Mouse (Mus musculus) layer of hippocampus, adult 2 months (tissue): ENCODE results near the gene Stard7. TPM values are rescaled to one million over a fixed set of nuclear protein-coding genes. Genes with fewer than 3 reads are reported as not detected.

Source experiments
- DNase-seq, 2 experiments: peaks; one replicate each; pipeline ENCODE4 v3.0.0; 2022; ENCODE audit warnings: low spot score in 2 of 2
- H3K27ac ChIP-seq: fragments of 200-600 bp; 2 replicates; pipeline ENCODE4 v1.8.1; 2022
- H3K4me3 ChIP-seq: fragments of 200-600 bp; 2 replicates; pipeline ENCODE4 v1.8.1; 2022; ENCODE audit warnings: mild to moderate bottlenecking
- CTCF ChIP-seq: fragments of 200-600 bp; conservative IDR thresholded peaks from 2 replicates; pipeline ENCODE4 v1.8.1; 2022; ENCODE audit warnings: antibody characterized with exemption, mild to moderate bottlenecking, moderate library complexity
- total RNA-seq, 2 experiments: library from RNA; stranded (reverse); gene quantifications; 2 replicates each; pipeline ENCODE4 v1.2.3; 2021

The Stard7 gene
- total RNA-seq, 2 experiments from 2014 or later = 112 to 117 TPM

- Histone ChIP-seq H3K27ac (peak overlapping the region; percentile 75; the same call in 1 of the 2 replicates), H3K4me3 (peak overlapping the region; percentile 56)
- DNase-seq = no peak
- no peak for TF ChIP-seq CTCF
Measured at GRCm38 (mm10) chr2:127336497-127336832, 66.4 kb downstream of the Stard7 start.

DNA sequence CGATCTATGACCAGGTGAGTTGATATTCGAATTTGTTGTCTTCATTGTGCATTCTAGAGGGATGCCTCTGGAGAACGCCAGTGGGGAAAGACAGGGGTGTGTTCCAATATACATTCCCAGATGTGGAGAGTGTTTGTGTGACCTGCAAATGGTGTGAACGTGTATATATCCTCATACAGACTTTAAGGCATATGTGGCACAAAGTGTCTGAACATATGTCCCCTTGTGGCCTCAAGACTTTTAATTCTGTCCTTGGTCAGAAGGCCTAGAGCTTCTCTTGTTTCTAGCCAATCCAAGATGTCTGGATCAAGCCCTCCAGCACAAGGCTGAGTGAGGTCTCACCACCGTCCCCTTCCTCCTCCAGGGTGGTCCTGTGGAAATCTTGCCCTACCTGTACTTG is 66.9 kb downstream of the Stard7 start:
- no peak for DNase-seq
- TF ChIP-seq CTCF = no peak
- Histone ChIP-seq H3K27ac (0 out of 2 replicates have a peak overlapping the region, but pooled peaks have one; percentile 75), H3K4me3 (peak overlapping the region; percentile 56)

DNA sequence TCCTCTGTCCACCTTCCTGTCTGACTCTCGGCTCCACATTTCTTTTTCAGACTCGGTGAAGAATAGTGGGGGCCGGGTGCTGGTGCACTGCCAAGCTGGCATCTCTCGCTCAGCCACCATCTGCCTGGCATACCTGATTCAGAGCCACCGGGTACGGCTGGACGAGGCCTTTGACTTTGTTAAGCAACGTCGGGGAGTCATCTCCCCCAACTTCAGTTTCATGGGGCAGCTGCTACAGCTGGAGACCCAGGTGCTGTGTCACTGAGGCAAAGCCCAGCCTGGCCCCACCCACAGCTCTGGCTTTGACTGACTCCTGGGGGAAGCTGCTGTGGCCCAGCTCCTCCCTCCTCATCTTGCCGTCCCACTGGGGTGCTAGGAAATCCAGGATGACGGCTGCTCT is 67.5 kb downstream of the Stard7 start:
- no peak overlapping the region for H3K27ac ChIP-seq
- no peak for TF ChIP-seq CTCF
- no peak for DNase-seq
- no peak overlapping the region for H3K4me3 ChIP-seq

GRCm38 (mm10) chr2:127338012-127338411 is 68.0 kb downstream of the Stard7 start:
- no peak for TF ChIP-seq CTCF
- Histone ChIP-seq H3K27ac (no peak overlapping the region), H3K4me3 (no peak overlapping the region)
- DNase-seq = no peak

- no peak for DNase-seq
- Histone ChIP-seq H3K4me3 (no peak within 1 kb of the TSS), H3K27ac (no peak within 1 kb of the TSS)
- TF ChIP-seq CTCF = no peak
Measured at GRCm38 (mm10) chr2:127338416-127338815, 68.4 kb downstream of the Stard7 start, which contains the start of gene Astl. Gene Astl (plus strand): TSS chr2:127338639.

DNA sequence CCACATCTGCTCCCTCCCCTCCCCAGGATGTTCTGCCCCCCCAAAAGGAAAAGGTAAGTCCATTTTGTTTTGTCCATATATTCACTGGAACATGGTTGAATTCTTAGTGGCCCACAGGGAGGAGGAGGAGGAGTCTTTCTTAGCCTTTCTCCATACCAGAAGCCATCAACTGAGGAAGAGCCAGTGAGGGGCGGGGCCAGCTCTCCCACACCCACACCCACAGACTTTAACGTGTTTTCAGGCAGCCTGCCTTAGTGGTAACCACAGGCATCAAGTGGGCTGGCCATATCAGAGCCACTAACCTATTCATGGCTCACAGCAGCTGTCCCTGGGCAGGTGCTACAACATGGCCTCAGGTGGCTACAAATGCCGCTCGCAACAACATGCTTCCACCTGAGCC is 68.8 kb downstream of the Stard7 start:
- no peak for DNase-seq
- TF ChIP-seq CTCF = no peak
- Histone ChIP-seq H3K27ac (no peak overlapping the region), H3K4me3 (no peak overlapping the region)

DNA sequence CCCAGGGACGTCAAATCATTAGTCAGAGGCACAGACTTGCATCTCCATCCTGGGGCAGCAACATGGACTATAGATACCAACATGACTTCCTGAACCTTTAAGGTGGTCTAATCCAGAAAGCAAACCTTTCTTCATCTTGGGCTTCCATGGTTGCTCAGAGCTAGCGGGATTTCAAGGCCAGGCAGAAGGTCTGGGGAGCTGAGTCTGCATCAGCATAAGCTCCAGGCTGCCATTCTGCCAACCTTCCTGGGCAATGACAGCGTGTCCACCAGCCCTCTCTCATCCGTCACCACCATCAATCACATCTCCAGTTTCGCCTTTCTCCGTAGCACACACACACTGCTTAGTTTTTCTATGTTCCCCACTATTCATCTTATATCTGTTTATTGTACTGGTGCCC is 69.2 kb downstream of the Stard7 start:
- no peak for TF ChIP-seq CTCF
- no peak for DNase-seq
- no peak overlapping the region for H3K4me3 ChIP-seq
- H3K27ac ChIP-seq = no peak overlapping the region

DNA sequence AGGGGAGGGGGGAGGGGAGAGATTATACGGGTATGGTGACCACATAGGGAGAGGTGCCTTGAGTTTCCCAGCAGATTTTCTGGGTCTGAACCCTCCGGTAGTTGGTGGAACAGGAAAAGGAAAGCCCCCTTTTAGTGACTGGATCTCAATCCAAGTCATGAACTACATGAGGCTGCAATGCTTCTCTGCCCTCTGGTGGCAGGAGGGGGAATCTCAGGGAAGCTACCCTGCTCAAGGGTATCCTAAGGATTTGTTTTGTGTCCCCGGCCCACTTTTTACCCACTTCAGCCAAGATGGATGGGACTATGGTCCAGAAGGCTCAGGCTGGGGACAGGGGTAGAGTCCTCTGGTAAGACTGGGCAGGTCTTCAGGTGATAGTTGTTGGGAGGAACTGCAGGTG is 71.1 kb downstream of the Stard7 start:
- DNase-seq = peak; percentile 11 to 66
- TF ChIP-seq CTCF = peak; percentile 96
- H3K27ac ChIP-seq = no peak overlapping the region
- H3K4me3 ChIP-seq = no peak overlapping the region

DNA sequence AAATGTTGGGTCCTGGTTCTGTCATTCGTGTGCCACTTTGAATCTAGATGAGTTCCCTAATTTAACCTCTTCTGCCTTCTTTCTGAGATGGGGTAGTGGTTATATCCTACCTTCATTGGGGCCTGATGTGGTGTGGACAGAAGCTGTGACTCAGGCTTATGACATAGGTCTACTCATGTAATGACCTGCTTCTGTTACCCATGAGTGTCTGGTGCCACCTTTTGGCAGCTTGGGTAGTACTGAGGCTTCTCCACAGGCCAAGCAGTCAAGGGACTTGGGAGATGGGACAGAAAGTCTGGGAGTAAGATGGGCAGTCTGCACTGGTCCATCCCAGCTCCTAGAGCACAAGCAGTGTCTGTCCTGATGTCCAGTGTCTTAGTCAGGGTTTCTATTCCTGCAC is 76.3 kb downstream of the Stard7 start:
- no peak overlapping the region for H3K27ac ChIP-seq
- no peak overlapping the region for H3K4me3 ChIP-seq
- DNase-seq = no peak
- TF ChIP-seq CTCF = peak; percentile 36

- TF ChIP-seq CTCF = no peak
- no peak overlapping the region for H3K4me3 ChIP-seq
- no peak for DNase-seq
- H3K27ac ChIP-seq = no peak overlapping the region
Measured at GRCm38 (mm10) chr2:127347147-127347985, 77.3 kb downstream of the Stard7 start.

Other genes starting within 250 kb of the Stard7 start
- 10 to 100 TPM; 17.3 to 20.2 TPM for gene Blvra, start 199.6 kb upstream of the Stard7 start, total RNA-seq
- 1 to 10 TPM; 1.3 to 1.6 TPM for gene Ncaph, start 136.3 kb upstream of the Stard7 start, total RNA-seq
- gene Itpripl1, start 126.8 kb upstream of the Stard7 start, total RNA-seq = 1 to 10 TPM; 2.6 TPM
- gene 1810024B03Rik, start 61.9 kb upstream of the Stard7 start, total RNA-seq = 1 to 10 TPM in 1 of 2 experiments, under 1 TPM in 1; 0.91 to 1.1 TPM
- gene Snrnp200, start 61.8 kb upstream of the Stard7 start, total RNA-seq = 10 to 100 TPM; 94.9 to 95.2 TPM
- gene Ciao1, start 22.4 kb upstream of the Stard7 start, total RNA-seq = 10 to 100 TPM; 76.1 to 85.1 TPM
- 10 to 100 TPM; 67.5 to 78.5 TPM for gene Tmem127, start 22.3 kb upstream of the Stard7 start, total RNA-seq
- gene Dusp2, start 65.9 kb downstream of the Stard7 start, total RNA-seq = 1 to 10 TPM; 1.6 to 2.0 TPM
- gene Astl, start 68.4 kb downstream of the Stard7 start, total RNA-seq = not detected
- under 1 TPM in 1 of 2 experiments, not detected in 1; 0.26 TPM for gene Adra2b, start 93.0 kb downstream of the Stard7 start, total RNA-seq
- gene Gpat2, start 155.0 kb downstream of the Stard7 start, total RNA-seq = under 1 TPM; 0.12 to 0.31 TPM
- 10 to 100 TPM; 19.8 to 21.6 TPM for gene Fahd2a, start 174.3 kb downstream of the Stard7 start, total RNA-seq